Comparison of ENCODE assay signal across 11 mouse cellular contexts in the genomic region with DNA sequence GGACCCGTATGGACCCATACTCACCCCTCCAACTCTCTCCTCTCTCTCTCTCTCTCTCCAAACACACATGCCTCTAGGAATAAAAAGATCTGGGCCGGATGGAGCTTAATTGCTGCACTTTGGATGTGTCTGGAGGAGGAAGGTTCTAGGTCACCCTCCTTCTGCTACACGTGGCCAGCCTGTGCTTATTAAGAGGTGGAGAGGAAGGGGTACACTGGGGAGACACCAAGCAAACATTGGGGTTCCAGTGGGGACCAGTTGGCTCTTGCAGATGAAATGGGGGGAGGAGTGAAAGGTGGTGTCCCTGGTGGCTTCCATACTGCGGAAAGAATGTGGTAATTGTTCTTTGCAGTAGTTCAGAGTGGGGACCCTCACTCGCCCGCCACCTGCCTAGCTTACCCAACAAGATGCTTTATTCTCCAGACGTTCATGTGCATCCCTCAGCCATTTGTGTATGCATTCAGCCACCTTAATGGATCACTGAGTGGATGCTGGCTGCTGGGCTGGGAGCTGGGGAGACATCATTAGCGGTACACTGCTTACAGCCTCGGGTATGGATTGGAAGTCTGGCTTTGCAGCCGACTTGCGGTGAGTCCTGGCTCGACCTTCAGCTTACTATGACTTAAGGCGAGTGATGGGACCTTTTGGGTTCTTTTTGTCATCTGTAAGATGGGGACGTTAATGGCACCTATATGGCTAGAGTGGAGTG. TPM values are rescaled to one million over a fixed set of nuclear protein-coding genes. Genes with fewer than 3 reads are reported as not detected.
DNase-seq lines count a peak whose midpoint lies in the region; ATAC-seq and TF ChIP-seq lines count a peak whose summit lies in the region.
"Had no signal": no experiment of that assay in that cellular context is flagged by ENCODE, and none has a peak within 500 bp of the region (broad histone marks: within the 10 kb centered on the region; RNA-seq: fewer than 3 reads in every experiment).

No protein-coding gene starts in this region.

- H3K4me2 ChIP-seq in intestine, embryonic 15.5 days (replicated peaks) = no peak overlapping the region
- no peak overlapping the region for H3K4me2 ChIP-seq in intestine, embryonic 16.5 days (ENCODE audit: low read depth, low read length)
- H3K4me2 ChIP-seq in neural tube, embryonic 13.5 days = no peak overlapping the region
- H3K4me2 ChIP-seq in neural tube, embryonic 15.5 days = no peak overlapping the region
- H3K4me2 ChIP-seq in embryonic facial prominence, embryonic 13.5 days = no peak overlapping the region
- H3K4me2 ChIP-seq in myocyte (ENCODE audit: low read depth) = peak overlapping the region; percentile 54

- H3K27me3 ChIP-seq in intestine, embryonic 15.5 days (replicated peaks) = no peaks in the 10 kb centered on the region
- H3K27me3 ChIP-seq in intestine, embryonic 16.5 days (replicated peaks; ENCODE audit: control insufficient read depth, insufficient read depth, low read length) = no peaks in the 10 kb centered on the region
- H3K27me3 ChIP-seq in neural tube, embryonic 13.5 days = no peaks in the 10 kb centered on the region
- H3K27me3 ChIP-seq in neural tube, embryonic 15.5 days (replicated peaks) = no peaks in the 10 kb centered on the region
- no peaks in the 10 kb centered on the region for H3K27me3 ChIP-seq in embryonic facial prominence, embryonic 13.5 days
- no peaks in the 10 kb centered on the region for H3K27me3 ChIP-seq in myocyte (ENCODE audit: control insufficient read depth, insufficient read depth, insufficient read length)
- H3K27me3 ChIP-seq: CH12.LX had no signal

- TF ChIP-seq POLR2A in myocyte (IDR thresholded peaks at IDR 0.05; ENCODE audit: insufficient read length, low read depth) = no peak

- peaks cover 29% of the 10 kb centered on the region for H3K4me1 ChIP-seq in intestine, embryonic 15.5 days (replicated peaks)
- peaks cover 23% of the 10 kb centered on the region for H3K4me1 ChIP-seq in intestine, embryonic 16.5 days (ENCODE audit: control insufficient read depth, insufficient read depth, low read length)
- peaks cover 31% of the 10 kb centered on the region for H3K4me1 ChIP-seq in neural tube, embryonic 13.5 days (replicated peaks)
- H3K4me1 ChIP-seq in neural tube, embryonic 15.5 days = peaks cover 21% of the 10 kb centered on the region
- peaks cover 63% of the 10 kb centered on the region for H3K4me1 ChIP-seq in embryonic facial prominence, embryonic 13.5 days

- DNase-seq in adrenal gland, adult 18-20 months (ENCODE audit: low spot score in 2 of 2) = no peak
- DNase-seq: cerebellum, adult 9-11 months; thymus, postnatal 4 days had no signal

- no peaks in the 10 kb centered on the region for H3K36me3 ChIP-seq in intestine, embryonic 15.5 days
- no peaks in the 10 kb centered on the region for H3K36me3 ChIP-seq in intestine, embryonic 16.5 days (ENCODE audit: control insufficient read depth, insufficient read depth, low read length)
- H3K36me3 ChIP-seq in neural tube, embryonic 13.5 days = no peaks in the 10 kb centered on the region
- no peaks in the 10 kb centered on the region for H3K36me3 ChIP-seq in neural tube, embryonic 15.5 days
- no peaks in the 10 kb centered on the region for H3K36me3 ChIP-seq in embryonic facial prominence, embryonic 13.5 days
- H3K36me3 ChIP-seq in myocyte (ENCODE audit: control insufficient read depth, insufficient read depth) = no peaks in the 10 kb centered on the region

- H3ac ChIP-seq in myocyte (ENCODE audit: control insufficient read depth, insufficient read length) = no peak overlapping the region

- H3K79me2 ChIP-seq in myocyte (ENCODE audit: control insufficient read depth, insufficient read depth) = no peaks in the 10 kb centered on the region

- no peak overlapping the region for H3K9ac ChIP-seq in intestine, embryonic 15.5 days
- H3K9ac ChIP-seq in intestine, embryonic 16.5 days (ENCODE audit: low read depth, low read length) = no peak overlapping the region
- no peak overlapping the region for H3K9ac ChIP-seq in neural tube, embryonic 13.5 days
- no peak overlapping the region for H3K9ac ChIP-seq in neural tube, embryonic 15.5 days (replicated peaks)
- no peak overlapping the region for H3K9ac ChIP-seq in embryonic facial prominence, embryonic 13.5 days
- H3K9ac ChIP-seq: liver, embryonic 14.5 days had no signal

- no peak for ATAC-seq in intestine, embryonic 15.5 days
- ATAC-seq in intestine, embryonic 16.5 days = no peak
- no peak for ATAC-seq in neural tube, embryonic 13.5 days (ENCODE audit: low read depth)
- no peak for ATAC-seq in neural tube, embryonic 15.5 days (ENCODE audit: low FRiP score)
- ATAC-seq in embryonic facial prominence, embryonic 13.5 days (ENCODE audit: insufficient number of reproducible peaks, insufficient read depth, low FRiP score, low TSS enrichment, low read depth) = no peak

- H3K4me3 ChIP-seq in intestine, embryonic 15.5 days (replicated peaks) = no peak overlapping the region
- H3K4me3 ChIP-seq in intestine, embryonic 16.5 days (ENCODE audit: low read length) = no peak overlapping the region
- H3K4me3 ChIP-seq in neural tube, embryonic 13.5 days = no peak overlapping the region
- no peak overlapping the region for H3K4me3 ChIP-seq in neural tube, embryonic 15.5 days (replicated peaks)
- no peak overlapping the region for H3K4me3 ChIP-seq in embryonic facial prominence, embryonic 13.5 days
- H3K4me3 ChIP-seq in myocyte = no peak overlapping the region

- WGBS in intestine, embryonic 15.5 days = 69% methylated on average over 14 of the region's 14 CpGs
- 74% methylated on average over 14 of the region's 14 CpGs for WGBS in intestine, embryonic 16.5 days
- WGBS in neural tube, embryonic 13.5 days = 68% methylated on average over 14 of the region's 14 CpGs
- WGBS in neural tube, embryonic 15.5 days = 62% methylated on average over 14 of the region's 14 CpGs
- 73% methylated on average over 14 of the region's 14 CpGs for WGBS in embryonic facial prominence, embryonic 13.5 days

- H3K9me3 ChIP-seq in intestine, embryonic 15.5 days = no peaks in the 10 kb centered on the region
- H3K9me3 ChIP-seq in intestine, embryonic 16.5 days (ENCODE audit: control insufficient read depth, low read length) = no peaks in the 10 kb centered on the region
- no peaks in the 10 kb centered on the region for H3K9me3 ChIP-seq in neural tube, embryonic 13.5 days
- no peaks in the 10 kb centered on the region for H3K9me3 ChIP-seq in neural tube, embryonic 15.5 days (replicated peaks)
- H3K9me3 ChIP-seq in embryonic facial prominence, embryonic 13.5 days = no peaks in the 10 kb centered on the region

- H3K27ac ChIP-seq in intestine, embryonic 15.5 days = 0 out of 2 replicates have a peak overlapping the region, but pooled peaks have one; percentile 95
- no peak overlapping the region for H3K27ac ChIP-seq in intestine, embryonic 16.5 days (ENCODE audit: low read length)
- H3K27ac ChIP-seq in neural tube, embryonic 13.5 days (replicated peaks) = peak overlapping the region; percentile 85
- no peak overlapping the region for H3K27ac ChIP-seq in neural tube, embryonic 15.5 days (replicated peaks)
- peak overlapping the region; percentile 98 for H3K27ac ChIP-seq in embryonic facial prominence, embryonic 13.5 days
- H3K27ac ChIP-seq: liver, embryonic 14.5 days had no signal

TF ChIP-seq in myocyte, 11 proteins besides CTCF, POLR2A, EP300 and RAD21:
- TF ChIP-seq SRF (IDR thresholded peaks at IDR 0.05; ENCODE audit: control insufficient read depth, insufficient read length, low read depth) (no peak), TCF12 (IDR thresholded peaks at IDR 0.05; ENCODE audit: insufficient read depth, poor library complexity, severe bottlenecking) (no peak), MYOD1 (IDR thresholded peaks at IDR 0.05; ENCODE audit: control insufficient read depth in 1 of 3, insufficient read length in 2 of 3, low read depth in 2 of 3) (no peak), TCF3 (IDR thresholded peaks at IDR 0.05; ENCODE audit: insufficient read length, low read depth) (no peak), USF1 (IDR thresholded peaks at IDR 0.05; ENCODE audit: low read depth) (no peak), MYOG (IDR thresholded peaks at IDR 0.05; ENCODE audit: control insufficient read depth in 1 of 3, insufficient read depth in 1 of 3, insufficient read length in 2 of 3, low read depth in 2 of 3) (no peak), MAX (IDR thresholded peaks at IDR 0.05; ENCODE audit: low read depth) (no peak), CEBPB (IDR thresholded peaks at IDR 0.05; ENCODE audit: insufficient read depth, poor library complexity, severe bottlenecking) (no peak), REST (IDR thresholded peaks at IDR 0.05; ENCODE audit: insufficient read depth, insufficient read length) (no peak), E2F4 (IDR thresholded peaks at IDR 0.05; ENCODE audit: insufficient read depth) (no peak), POLR2AphosphoS2 (IDR thresholded peaks at IDR 0.05; ENCODE audit: insufficient read length, low read depth) (no peak)
TF ChIP-seq in myocyte: peak in this region for 0.

RNA-seq across cellular contexts. Expression of gene Wasf2, which starts 14.4 kb away (rescaled TPM):
- 92.5 and 115 TPM in 2 replicates for polyA plus RNA-seq in intestine, embryonic 15.5 days (2015; fragmentation: Nextera tagmentation; extraction: Ambion mirVana)
- 76.9 and 81.9 TPM in 2 replicates for polyA plus RNA-seq in intestine, embryonic 16.5 days (2015; fragmentation: Nextera tagmentation; extraction: Ambion mirVana)
- 34.0 and 36.5 TPM in 2 replicates for polyA plus RNA-seq in neural tube, embryonic 13.5 days (2015; fragmentation: Nextera tagmentation; extraction: Ambion mirVana)
- 22.2 and 45.6 TPM in 2 replicates for polyA plus RNA-seq in neural tube, embryonic 15.5 days (2015; fragmentation: Nextera tagmentation; extraction: Ambion mirVana)
- polyA plus RNA-seq in embryonic facial prominence, embryonic 13.5 days (2015; fragmentation: Nextera tagmentation; extraction: Ambion mirVana) = 118 and 142 TPM in 2 replicates
- 62.0 TPM for polyA plus RNA-seq in myocyte (2012; fragmentation: generic; extraction: Trizol)
- 100 to 1,000 TPM in 1 of 2 experiments, 10 to 100 TPM in 1; 97.5 to 102 TPM for total RNA-seq in adrenal gland, adult 18-20 months (2021)

Comparison
In these comparisons a context has a peak if more than half of its experiments do, and no peak if none do; other contexts are left out.
1. H3K27ac ChIP-seq: peak in intestine, embryonic 15.5 days (single experiment), neural tube, embryonic 13.5 days (single experiment) and embryonic facial prominence, embryonic 13.5 days (single experiment); none in intestine, embryonic 16.5 days (single experiment) and neural tube, embryonic 15.5 days (single experiment).